Mouse (Mus musculus) forelimb bud, embryonic 11.5 days (tissue): ENCODE data around the gene Kcnma1.

Experiments
- DNase-seq: peaks from one replicate; pipeline ENCODE4 v3.0.0-alpha.2; 2012; ENCODE audit warnings: low read depth, low spot score

The Kcnma1 gene

GRCm38 (mm10) chr14:23357529-23358278, 656.6 kb downstream of the Kcnma1 start:
- DNase-seq = no peak

- DNase-seq = no peak
These were observed 687.5 kb downstream of the Kcnma1 start for GRCm38 (mm10) chr14:23326786-23327185.

GRCm38 (mm10) chr14:23305288-23305687, 709.0 kb downstream of the Kcnma1 start:
- no peak for DNase-seq

GRCm38 (mm10) chr14:23300443-23300842, 713.8 kb downstream of the Kcnma1 start:
- no peak for DNase-seq

- no peak for DNase-seq
These were observed 723.7 kb downstream of the Kcnma1 start for GRCm38 (mm10) chr14:23290634-23291033.

- DNase-seq = no peak
These were observed 747.6 kb downstream of the Kcnma1 start for GRCm38 (mm10) chr14:23266554-23267309.

- DNase-seq = no peak
These were observed 761.1 kb downstream of the Kcnma1 start for GRCm38 (mm10) chr14:23253154-23253553.

GRCm38 (mm10) chr14:23244446-23244845, 769.8 kb downstream of the Kcnma1 start:
- DNase-seq = peak; percentile 86

- DNase-seq = no peak
These were observed 770.4 kb downstream of the Kcnma1 start for GRCm38 (mm10) chr14:23243857-23244256.
